Mouse (Mus musculus): ENCODE data around the gene Pou2f3.

- no peak for TF ChIP-seq UBTF (IDR thresholded peaks at IDR 0.05; ENCODE audit: borderline replicate concordance, insufficient read depth, low read depth, low read length)
- TF ChIP-seq CTCF (IDR thresholded peaks at IDR 0.05 in 2 of 3, conservative IDR thresholded peaks at IDR 0.05 in 1 of 3; ENCODE audit: control insufficient read depth in 1 of 3, insufficient read depth in 1 of 3, low read depth in 2 of 3, low read length in 3 of 3, poor library complexity in 1 of 3, severe bottlenecking in 1 of 3), result no peak
- TF ChIP-seq CHD1 (IDR thresholded peaks at IDR 0.05; ENCODE audit: low read depth, low read length), result no peak
- TF ChIP-seq ZMIZ1 (IDR thresholded peaks at IDR 0.05; ENCODE audit: low read depth, low read length), result no peak
- TF ChIP-seq EP300 (IDR thresholded peaks at IDR 0.05; ENCODE audit: low read depth in 1 of 2, low read length in 2 of 2), result no peak
- no peak for TF ChIP-seq RAD21 (IDR thresholded peaks at IDR 0.05; ENCODE audit: low read depth, low read length)
- TF ChIP-seq RCOR1 (IDR thresholded peaks at IDR 0.05; ENCODE audit: low read depth, low read length), result no peak
- no peak for TF ChIP-seq MEF2A (IDR thresholded peaks at IDR 0.05; ENCODE audit: extremely low read depth, insufficient replicate concordance, low read depth, low read length, poor library complexity, severe bottlenecking)
- no peak for TF ChIP-seq POLR2A (IDR thresholded peaks at IDR 0.05; ENCODE audit: control insufficient read depth in 1 of 2, insufficient read depth in 1 of 2, low read depth in 1 of 2, low read length in 2 of 2, poor library complexity in 1 of 2)
- no peak for TF ChIP-seq GATA1 (IDR thresholded peaks at IDR 0.05; ENCODE audit: low read depth, low read length)
- TF ChIP-seq MAX (IDR thresholded peaks at IDR 0.05; ENCODE audit: low read length), result no peak
- no peak for TF ChIP-seq NELFE (IDR thresholded peaks at IDR 0.05; ENCODE audit: low read depth, low read length)
- no peak for TF ChIP-seq ZNF384 (IDR thresholded peaks at IDR 0.05; ENCODE audit: low read depth, low read length)
Measured at GRCm38 (mm10) chr9:43236576-43236975, 26.4 kb upstream of the Pou2f3 start.

All from MEL (cell line).